Mouse (Mus musculus): ENCODE results near the gene Csrnp3. TPM values are rescaled to one million over a fixed set of nuclear protein-coding genes. Genes with fewer than 3 reads are reported as not detected.

The Csrnp3 gene
- polyA plus RNA-seq, 1 experiment from 2014 or later, result 4.4 TPM

DNA sequence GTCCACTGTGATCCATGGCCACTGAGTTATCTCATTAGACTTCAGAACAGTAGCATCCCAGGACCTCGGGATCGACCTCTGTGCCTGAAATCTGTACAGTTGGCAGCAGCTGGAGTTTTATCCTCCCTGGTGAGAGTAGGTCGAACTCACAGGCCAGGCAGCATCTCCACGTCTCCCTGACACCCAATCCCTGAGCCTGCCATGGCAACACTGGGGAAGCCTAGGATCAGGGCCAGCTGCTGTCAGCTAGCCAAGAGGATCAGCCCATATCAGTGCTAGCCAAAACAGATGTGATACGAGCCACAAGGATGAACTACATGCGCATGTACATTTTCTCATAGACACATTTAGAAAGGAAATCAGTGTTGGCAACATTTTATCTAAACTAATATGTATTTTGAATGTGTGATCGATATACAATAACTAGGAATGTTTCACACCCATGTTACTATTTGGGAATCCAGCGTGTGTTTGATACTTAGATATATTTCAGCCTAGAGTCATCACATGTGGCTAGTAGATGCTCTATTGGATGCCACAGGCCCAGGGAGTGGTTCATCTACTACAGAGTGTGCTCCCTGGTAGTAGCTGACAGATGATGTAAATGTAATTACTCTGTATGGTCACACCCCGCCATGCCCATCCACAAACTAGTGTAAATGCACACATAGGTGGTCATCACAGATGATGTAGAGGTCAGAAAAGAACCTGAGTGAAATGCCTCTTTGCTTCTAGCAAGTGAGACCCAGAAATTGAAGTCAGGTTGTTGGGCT is 189.5 kb downstream of the Csrnp3 start:
- no peak overlapping the region for H3K4me2 ChIP-seq
- 71% methylated on average over 9 of the region's 9 CpGs for WGBS
- H3K36me3 ChIP-seq, result no peaks in the 10 kb centered on the region
- H3K27ac ChIP-seq, result no peak overlapping the region
- no peaks in the 10 kb centered on the region for H3K4me1 ChIP-seq
- H3K27me3 ChIP-seq, result no peaks in the 10 kb centered on the region
- no peak overlapping the region for H3K4me3 ChIP-seq
- ATAC-seq (ENCODE audit: insufficient number of reproducible peaks, insufficient read depth, low FRiP score, low TSS enrichment, low read depth), result no peak
- no peak overlapping the region for H3K9ac ChIP-seq
- no peaks in the 10 kb centered on the region for H3K9me3 ChIP-seq

DNA sequence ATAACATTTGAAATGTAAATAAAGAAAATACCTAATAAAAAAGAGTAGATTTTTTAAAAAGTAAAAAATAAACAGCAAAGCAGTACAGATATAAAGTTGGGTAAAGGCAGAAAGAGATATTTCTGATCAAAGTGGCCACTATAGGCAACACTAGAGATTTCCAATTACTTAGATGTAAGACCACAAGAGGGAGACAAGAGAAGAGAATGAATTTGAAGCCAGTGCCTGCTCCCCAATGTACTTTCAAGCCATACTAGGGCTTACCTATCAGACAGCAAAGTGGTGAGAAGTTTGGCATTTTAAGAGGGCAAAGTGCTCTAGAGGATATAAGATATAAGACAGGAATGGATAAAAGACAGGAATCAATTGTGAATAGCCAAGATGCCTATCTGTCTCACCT is 195.0 kb downstream of the Csrnp3 start:
- no peaks in the 10 kb centered on the region for H3K9me3 ChIP-seq
- H3K9ac ChIP-seq, result no peak overlapping the region
- no peak for ATAC-seq (ENCODE audit: insufficient number of reproducible peaks, insufficient read depth, low FRiP score, low TSS enrichment, low read depth)
- H3K4me2 ChIP-seq, result no peak overlapping the region
- no peaks in the 10 kb centered on the region for H3K27me3 ChIP-seq
- no peaks in the 10 kb centered on the region for H3K4me1 ChIP-seq
- no peak overlapping the region for H3K27ac ChIP-seq
- no peaks in the 10 kb centered on the region for H3K36me3 ChIP-seq
- H3K4me3 ChIP-seq, result no peak overlapping the region

DNA sequence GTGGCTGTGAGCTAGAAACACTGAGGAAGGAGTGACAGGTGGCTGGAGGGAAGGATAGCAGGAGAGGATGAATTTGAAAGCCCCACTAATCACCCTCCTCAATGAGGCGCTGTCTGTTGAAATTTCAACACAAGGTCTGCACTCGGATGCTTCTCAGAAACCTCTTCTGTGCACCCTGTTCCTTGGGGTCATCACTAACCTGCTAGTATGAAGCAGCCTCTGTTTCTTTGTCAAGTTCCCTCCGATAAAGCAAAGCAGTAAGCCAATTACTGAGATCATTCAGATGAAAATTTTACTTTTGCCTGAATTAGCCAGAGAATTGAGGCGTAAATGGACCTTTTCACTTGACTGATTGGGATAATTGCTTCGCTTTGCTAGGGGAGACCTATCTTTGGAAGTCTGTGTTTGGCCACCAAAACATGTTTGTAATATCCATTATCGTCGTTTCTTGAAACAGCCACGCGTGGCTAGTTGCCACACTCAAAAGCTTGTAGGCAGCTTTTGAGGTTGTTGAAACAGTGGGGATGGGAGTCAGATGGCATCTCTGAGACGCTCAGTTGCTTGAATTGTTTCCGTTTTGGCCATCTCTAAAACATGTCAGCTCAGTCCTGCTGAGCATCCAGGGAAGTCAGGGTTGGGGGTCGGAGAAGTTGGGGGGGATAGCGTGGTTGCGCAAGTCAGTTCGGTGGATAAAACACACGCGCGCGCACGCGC is 195.8 kb downstream of the Csrnp3 start:
- no peaks in the 10 kb centered on the region for H3K9me3 ChIP-seq
- H3K27me3 ChIP-seq, result no peaks in the 10 kb centered on the region
- H3K9ac ChIP-seq, result no peak overlapping the region
- WGBS, result 74% methylated on average over 21 of the region's 21 CpGs
- H3K4me1 ChIP-seq, result no peaks in the 10 kb centered on the region
- H3K4me3 ChIP-seq, result no peak overlapping the region
- no peaks in the 10 kb centered on the region for H3K36me3 ChIP-seq
- H3K27ac ChIP-seq, result no peak overlapping the region
- ATAC-seq (ENCODE audit: insufficient number of reproducible peaks, insufficient read depth, low FRiP score, low TSS enrichment, low read depth), result no peak
- peak overlapping the region; percentile 11; the same call in 1 of the 2 replicates for H3K4me2 ChIP-seq

DNA sequence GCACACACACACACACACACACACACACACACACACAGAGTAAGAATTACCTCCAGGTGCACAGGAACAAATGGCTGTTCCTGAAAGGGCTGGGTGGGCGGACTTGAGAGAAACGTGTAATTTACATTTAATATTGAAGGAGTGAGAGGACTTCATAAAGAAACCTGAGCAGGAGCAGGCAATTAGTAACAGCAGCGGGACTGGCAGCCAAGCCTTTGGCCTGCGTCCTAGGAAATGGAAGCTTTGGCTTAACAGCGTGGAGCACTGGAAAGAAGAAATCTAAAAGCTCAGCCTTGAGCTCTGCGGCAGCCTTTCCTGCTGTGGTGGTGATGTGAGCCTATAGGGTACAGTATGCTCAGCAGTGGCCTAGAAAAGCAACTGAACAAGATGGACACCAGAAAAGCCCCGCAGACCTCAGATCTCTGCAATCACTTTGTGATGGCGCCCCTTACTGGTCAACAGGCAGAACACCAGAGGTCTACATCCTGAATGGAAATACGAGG is 196.4 kb downstream of the Csrnp3 start:
- Histone ChIP-seq H3K4me1 (no peaks in the 10 kb centered on the region), H3K9me3 (no peaks in the 10 kb centered on the region), H3K9ac (no peak overlapping the region), H3K27ac (no peak overlapping the region), H3K27me3 (no peaks in the 10 kb centered on the region), H3K4me2 (peak overlapping the region; percentile 11; the same call in 1 of the 2 replicates), H3K36me3 (no peaks in the 10 kb centered on the region), H3K4me3 (no peak overlapping the region)
- ATAC-seq (ENCODE audit: insufficient number of reproducible peaks, insufficient read depth, low FRiP score, low TSS enrichment, low read depth), result peak; percentile 56; the same call in 1 of the 2 replicates
- WGBS, result 55% methylated on average over 9 of the region's 9 CpGs

DNA sequence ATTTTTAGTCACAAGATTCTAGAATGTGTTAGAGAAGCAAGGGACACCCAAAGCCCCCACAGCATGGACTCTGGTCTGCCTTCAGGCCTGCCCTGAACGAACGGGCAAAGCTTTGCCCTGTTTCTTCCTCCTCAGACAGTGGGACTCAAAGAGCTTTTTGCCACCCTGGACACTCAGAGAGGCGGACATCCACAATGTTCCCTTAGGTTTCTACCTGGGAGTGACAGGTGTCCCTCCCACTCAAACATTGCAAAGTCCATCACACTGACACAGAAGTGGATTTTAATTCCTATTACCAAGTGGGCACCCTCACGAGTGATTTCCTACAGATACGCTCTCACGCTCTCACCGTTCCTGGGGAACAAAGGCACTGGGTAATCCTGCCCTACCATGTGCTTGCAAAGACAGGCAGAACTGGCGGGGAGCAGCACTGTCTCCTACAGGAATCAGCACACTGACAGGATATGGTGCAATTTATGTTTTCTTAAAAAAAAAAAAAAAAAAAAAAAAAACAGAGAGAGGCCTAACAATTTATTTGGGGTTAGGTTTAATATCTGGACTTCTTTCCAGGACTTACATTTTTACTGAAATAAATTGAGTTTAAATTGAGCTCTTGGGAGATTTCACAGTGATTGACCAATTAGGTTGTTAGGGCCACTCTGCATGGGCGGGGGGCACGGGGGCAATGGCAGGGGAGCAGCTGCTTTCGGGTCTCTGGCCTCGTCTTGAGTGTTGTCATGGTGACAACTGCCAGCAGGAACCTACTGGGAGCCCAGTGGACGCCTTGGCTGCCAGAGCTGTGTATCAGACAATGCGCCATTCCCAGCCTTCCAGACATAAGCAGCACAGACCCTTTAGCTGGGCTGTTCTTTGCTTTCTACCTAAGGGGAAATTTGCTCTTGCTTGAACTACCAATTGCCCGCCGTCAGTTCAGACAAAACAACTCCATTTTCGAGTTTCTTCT is 198.2 kb downstream of the Csrnp3 start:
- no peak for ATAC-seq (ENCODE audit: insufficient number of reproducible peaks, insufficient read depth, low FRiP score, low TSS enrichment, low read depth)
- H3K9ac ChIP-seq, result no peak overlapping the region
- no peaks in the 10 kb centered on the region for H3K36me3 ChIP-seq
- H3K4me1 ChIP-seq, result no peaks in the 10 kb centered on the region
- H3K27me3 ChIP-seq, result no peaks in the 10 kb centered on the region
- H3K4me3 ChIP-seq, result no peak overlapping the region
- H3K9me3 ChIP-seq, result no peaks in the 10 kb centered on the region
- WGBS, result 60% methylated on average over 17 of the region's 17 CpGs
- no peak overlapping the region for H3K27ac ChIP-seq
- no peak overlapping the region for H3K4me2 ChIP-seq

DNA sequence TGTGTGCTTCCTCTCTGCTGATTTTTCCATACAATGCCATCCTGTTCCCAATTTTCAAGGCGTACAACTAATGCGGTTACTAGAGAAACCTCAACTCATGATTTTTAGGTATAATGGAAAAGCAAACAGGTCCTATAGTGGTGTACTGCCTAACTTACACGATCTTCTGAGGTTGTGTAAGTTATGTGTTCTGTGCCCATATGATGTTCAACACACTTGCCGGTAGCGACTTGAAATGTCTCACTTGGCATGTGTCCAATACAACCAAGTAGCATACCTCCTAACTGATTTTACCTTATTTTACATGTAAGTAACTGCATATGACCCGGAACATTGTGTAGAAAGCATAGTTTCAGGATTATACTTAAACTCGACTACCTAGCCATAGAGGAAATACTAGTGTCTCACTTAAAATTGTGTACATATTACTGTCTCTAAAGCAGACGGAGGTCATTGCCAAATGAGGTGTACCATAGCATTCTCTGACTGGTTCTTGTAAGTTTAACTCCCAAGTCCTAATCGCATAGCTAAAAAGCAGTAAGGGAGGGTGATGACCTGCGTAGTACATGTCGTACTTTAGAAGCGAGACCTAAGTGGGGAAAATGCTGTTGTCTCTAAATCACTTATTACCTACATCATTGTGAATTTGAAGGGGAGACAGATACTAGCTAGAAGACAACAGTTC is 199.0 kb downstream of the Csrnp3 start:
- no peaks in the 10 kb centered on the region for H3K27me3 ChIP-seq
- ATAC-seq (ENCODE audit: insufficient number of reproducible peaks, insufficient read depth, low FRiP score, low TSS enrichment, low read depth), result no peak

DNA sequence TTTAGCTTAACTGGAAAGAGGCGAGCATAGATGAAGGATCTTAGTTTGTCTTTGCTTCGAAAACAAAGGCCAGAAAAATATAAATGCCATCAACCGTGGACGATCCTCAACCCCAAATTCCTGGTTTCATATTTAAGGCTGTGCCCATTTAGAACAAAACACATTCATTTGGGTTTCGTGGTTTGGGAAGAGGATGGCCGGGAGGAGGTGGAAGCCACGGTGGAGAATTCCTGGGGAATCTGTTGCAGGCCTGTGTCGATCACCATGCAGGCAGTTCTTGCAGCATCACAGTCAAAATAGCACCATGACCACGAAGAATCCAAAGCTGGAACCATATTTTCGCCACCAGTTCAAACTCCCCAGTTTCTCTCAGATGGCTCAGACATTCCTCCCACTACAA is 217.7 kb downstream of the Csrnp3 start:
- H3K9ac ChIP-seq, result no peak overlapping the region
- WGBS, result 56% methylated on average over 10 of the region's 10 CpGs
- peaks cover 3% of the 10 kb centered on the region; the same call in 1 of the 2 replicates for H3K4me1 ChIP-seq
- no peak overlapping the region for H3K4me3 ChIP-seq
- no peak overlapping the region for H3K4me2 ChIP-seq
- no peaks in the 10 kb centered on the region for H3K9me3 ChIP-seq
- peaks cover 6% of the 10 kb centered on the region; the same call in 1 of the 2 replicates for H3K27me3 ChIP-seq
- no peak for ATAC-seq (ENCODE audit: insufficient number of reproducible peaks, insufficient read depth, low FRiP score, low TSS enrichment, low read depth)
- no peak overlapping the region for H3K27ac ChIP-seq
- no peaks in the 10 kb centered on the region for H3K36me3 ChIP-seq

More for the DNA sequence above, 199.0 kb downstream of the Csrnp3 start:
- H3K4me2 ChIP-seq, result no peak overlapping the region
- no peak overlapping the region for H3K9ac ChIP-seq
- no peak overlapping the region for H3K4me3 ChIP-seq
- H3K36me3 ChIP-seq, result no peaks in the 10 kb centered on the region
- 86% methylated on average over 12 of the region's 12 CpGs for WGBS
- no peaks in the 10 kb centered on the region for H3K4me1 ChIP-seq
- H3K9me3 ChIP-seq, result no peaks in the 10 kb centered on the region
- no peak overlapping the region for H3K27ac ChIP-seq

DNA sequence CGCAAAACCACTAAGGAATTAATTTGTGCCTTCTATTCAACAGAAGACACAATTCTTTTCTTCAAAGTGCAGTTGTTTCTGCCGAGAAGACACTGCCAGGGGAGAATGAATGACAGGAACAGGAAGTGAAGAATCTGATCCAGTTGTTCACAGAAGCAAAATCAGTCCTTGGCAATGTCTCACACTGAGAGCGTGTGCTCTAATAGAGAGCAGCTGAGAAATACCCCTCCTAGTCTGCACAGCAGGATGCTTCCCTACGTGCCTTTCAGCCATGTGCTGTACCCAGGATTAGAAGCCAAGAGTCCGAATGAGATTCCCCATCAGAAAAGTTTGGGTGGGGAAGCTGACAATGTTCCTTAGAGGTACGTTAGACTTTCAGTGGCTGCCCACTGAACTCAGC is 223.9 kb downstream of the Csrnp3 start:
- Histone ChIP-seq H3K4me3 (no peak overlapping the region), H3K4me2 (no peak overlapping the region), H3K36me3 (no peaks in the 10 kb centered on the region), H3K9me3 (no peaks in the 10 kb centered on the region), H3K4me1 (0 out of 2 replicates have a peak, but pooled peaks cover 3% of the 10 kb centered on the region), H3K27ac (no peak overlapping the region), H3K9ac (no peak overlapping the region), H3K27me3 (peaks cover 27% of the 10 kb centered on the region)
- 24% methylated on average over 6 of the region's 6 CpGs for WGBS
- ATAC-seq (ENCODE audit: insufficient number of reproducible peaks, insufficient read depth, low FRiP score, low TSS enrichment, low read depth), result no peak

DNA sequence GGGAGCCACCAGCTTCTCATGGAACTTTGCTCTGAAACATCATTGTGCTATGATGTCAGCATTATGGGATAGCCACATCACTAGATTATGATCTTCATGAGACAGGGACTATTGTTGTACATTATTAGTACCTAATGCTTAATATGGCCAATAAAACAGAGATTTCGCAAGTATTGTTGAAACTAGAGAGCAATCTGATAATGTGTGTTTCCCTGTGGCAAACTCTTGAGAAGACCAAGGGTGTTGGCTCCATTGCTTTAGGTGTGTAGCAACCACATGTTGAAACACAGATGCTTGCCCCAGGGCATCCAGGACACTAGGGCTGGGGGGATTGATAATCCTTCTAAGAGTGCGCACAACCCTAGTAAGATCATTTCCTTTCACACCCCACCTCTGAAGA is 235.2 kb downstream of the Csrnp3 start:
- Histone ChIP-seq H3K9ac (no peak overlapping the region), H3K4me1 (no peaks in the 10 kb centered on the region), H3K4me3 (no peak overlapping the region), H3K27ac (no peak overlapping the region), H3K9me3 (0 out of 2 replicates have a peak, but pooled peaks cover 2% of the 10 kb centered on the region), H3K27me3 (0 out of 2 replicates have a peak, but pooled peaks cover 4% of the 10 kb centered on the region), H3K4me2 (no peak overlapping the region), H3K36me3 (no peaks in the 10 kb centered on the region)
- ATAC-seq (ENCODE audit: insufficient number of reproducible peaks, insufficient read depth, low FRiP score, low TSS enrichment, low read depth), result no peak
- WGBS, result 90% methylated on average over 2 of the region's 2 CpGs
